Mouse (Mus musculus) urinary bladder, postnatal 10 days (tissue): ENCODE data around the gene Gm20715.
"Not testable (repeated sequence)": the region's sequence is repeated elsewhere in the genome, so short reads cannot be mapped to it uniquely, and the experiment has no call there.

ENCODE experiments used
- DNase-seq: peaks from one replicate; pipeline ENCODE4 v3.0.0; 2022; ENCODE audit warnings: low spot score

The Gm20715 gene

GRCm38 (mm10) chr7:6410043-6410442 lies at the start of gene Gm20715:
Gene Gm20715 (plus strand): TSS chr7:6410277.
- DNase-seq, result peak; percentile 88

GRCm38 (mm10) chr7:6360477-6361060 lies 49.5 kb upstream of the Gm20715 start:
- no peak for DNase-seq

GRCm38 (mm10) chr7:6361756-6362155 lies 48.3 kb upstream of the Gm20715 start:
- no peak for DNase-seq

GRCm38 (mm10) chr7:6362268-6363046 lies 47.6 kb upstream of the Gm20715 start:
- DNase-seq, result peak; percentile 93

- peak; percentile 27 for DNase-seq
Observed at GRCm38 (mm10) chr7:6363047-6363488, 47.0 kb upstream of the Gm20715 start, which contains the start of gene Zfp78. Gene Zfp78 (plus strand): TSS chr7:6363280.

- no peak for DNase-seq
Observed at GRCm38 (mm10) chr7:6364761-6365160, 45.3 kb upstream of the Gm20715 start.

- no peak for DNase-seq
Observed at GRCm38 (mm10) chr7:6367185-6367584, 42.9 kb upstream of the Gm20715 start.

GRCm38 (mm10) chr7:6368146-6368545 lies 41.9 kb upstream of the Gm20715 start:
- not testable (repeated sequence) for DNase-seq

- DNase-seq, result no peak
Observed at GRCm38 (mm10) chr7:6369460-6369859, 40.6 kb upstream of the Gm20715 start.

GRCm38 (mm10) chr7:6372993-6373392 lies 37.1 kb upstream of the Gm20715 start:
- no peak for DNase-seq

GRCm38 (mm10) chr7:6378441-6378840 lies 31.6 kb upstream of the Gm20715 start:
- DNase-seq, result no peak

GRCm38 (mm10) chr7:6381431-6381830 lies 28.6 kb upstream of the Gm20715 start:
- DNase-seq, result no peak

GRCm38 (mm10) chr7:6383044-6383455 lies 27.0 kb upstream of the Gm20715 start, which contains the start of gene Zfp28:
Gene Zfp28 (plus strand): TSS chr7:6383295.
- DNase-seq, result peak; percentile 67

GRCm38 (mm10) chr7:6384011-6384410 lies 26.1 kb upstream of the Gm20715 start:
- no peak for DNase-seq

- DNase-seq, result no peak
Observed at GRCm38 (mm10) chr7:6386995-6387394, 23.1 kb upstream of the Gm20715 start.

GRCm38 (mm10) chr7:6388971-6389370 lies 21.1 kb upstream of the Gm20715 start:
- DNase-seq, result no peak

- no peak for DNase-seq
Observed at GRCm38 (mm10) chr7:6389449-6389848, 20.6 kb upstream of the Gm20715 start.

- no peak for DNase-seq
Observed at GRCm38 (mm10) chr7:6397996-6398975, 11.8 kb upstream of the Gm20715 start, which contains the start of gene Smim17. Gene Smim17 (plus strand): TSS chr7:6398715.

- DNase-seq, result no peak
Observed at GRCm38 (mm10) chr7:6414626-6415441, 4.8 kb downstream of the Gm20715 start.

GRCm38 (mm10) chr7:6415442-6415787 lies 5.3 kb downstream of the Gm20715 start:
- DNase-seq, result no peak

GRCm38 (mm10) chr7:6419894-6420293 lies 9.8 kb downstream of the Gm20715 start:
- no peak for DNase-seq
